Mouse (Mus musculus): Measurements from ENCODE around the gene Fndc3a. TPM values are rescaled to one million over a fixed set of nuclear protein-coding genes. Genes with fewer than 3 reads are reported as not detected.
A peak's percentile ranks its signal among the peaks of the same experiment; 100 is the strongest.

Fndc3a gene
- polyA plus RNA-seq, 1 experiment from 2014 or later: 55.5 TPM

DNA sequence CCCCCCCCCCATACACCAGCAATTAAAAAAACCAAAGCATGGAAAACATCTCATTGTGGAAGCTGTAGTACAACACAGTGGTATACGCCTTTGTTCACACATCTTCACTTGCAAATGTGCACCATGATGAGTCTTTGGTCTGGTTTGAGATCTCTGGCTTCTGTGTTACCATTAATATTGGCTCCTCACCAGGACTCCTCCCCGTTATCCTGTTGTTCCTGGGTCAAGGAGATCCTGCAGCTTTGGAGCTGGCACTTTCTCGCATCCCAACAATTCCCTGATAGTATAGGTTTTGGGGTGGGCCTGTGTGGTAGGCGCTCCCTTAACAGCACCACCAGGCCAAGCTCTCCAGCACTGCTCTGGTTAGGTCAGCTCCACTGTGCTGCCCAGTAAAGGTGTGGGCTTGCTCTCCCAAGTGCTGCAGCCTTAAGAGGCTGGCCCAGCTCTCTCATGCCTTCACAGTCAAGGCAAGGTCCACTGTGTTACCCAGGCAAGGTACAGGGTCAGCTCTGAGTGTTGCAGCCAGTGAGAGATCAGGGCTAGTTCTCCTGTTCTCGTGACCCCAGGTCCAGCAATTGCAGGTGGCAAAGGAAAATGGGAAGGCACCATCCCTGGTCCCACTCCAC is 173.3 kb downstream of the Fndc3a start:
- no peak overlapping the region for H3K9ac ChIP-seq (ENCODE audit: low read depth, low read length)
- 0 out of 2 replicates have a peak, but pooled peaks cover 4% of the 10 kb centered on the region for H3K4me1 ChIP-seq (ENCODE audit: control insufficient read depth, insufficient read depth, low read length)
- ATAC-seq (ENCODE audit: low FRiP score, low TSS enrichment): no peak
- H3K36me3 ChIP-seq (ENCODE audit: control insufficient read depth, insufficient read depth, low read length): peaks cover 26% of the 10 kb centered on the region
- no peak overlapping the region for H3K27ac ChIP-seq (ENCODE audit: low read depth, low read length)
- peaks cover 14% of the 10 kb centered on the region for H3K27me3 ChIP-seq (ENCODE audit: control insufficient read depth, insufficient read depth, low read length)
- H3K4me2 ChIP-seq (replicated peaks; ENCODE audit: low read depth, low read length): no peak overlapping the region
- no peaks in the 10 kb centered on the region for H3K9me3 ChIP-seq (ENCODE audit: control insufficient read depth, low read length)
- H3K4me3 ChIP-seq (ENCODE audit: low read length): no peak overlapping the region
- WGBS: 91% methylated on average over 5 of the region's 5 CpGs

DNA sequence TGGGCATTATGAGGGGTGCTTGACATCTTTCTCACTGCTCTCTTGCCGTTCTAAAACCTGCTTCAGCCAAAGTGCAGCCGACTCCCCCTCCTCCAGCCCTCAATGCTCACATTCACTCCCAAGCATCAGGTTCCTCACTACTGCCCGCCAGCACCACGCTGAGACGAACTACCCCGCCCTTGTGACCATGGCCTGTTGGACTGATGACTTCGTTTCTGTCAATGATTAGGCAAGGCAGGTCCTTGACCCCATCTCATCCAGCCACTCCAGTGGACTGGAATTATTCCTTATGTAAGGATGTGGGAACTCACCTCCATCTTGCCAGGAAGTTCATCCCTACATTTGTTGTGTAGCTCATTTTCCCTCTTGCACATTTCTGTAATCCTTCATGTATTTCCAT is 175.9 kb downstream of the Fndc3a start:
- no peak overlapping the region for H3K4me3 ChIP-seq (ENCODE audit: low read length)
- ATAC-seq (ENCODE audit: low FRiP score, low TSS enrichment): peak; percentile 33; the same call in 1 of the 2 replicates
- H3K36me3 ChIP-seq (ENCODE audit: control insufficient read depth, insufficient read depth, low read length): peaks cover 5% of the 10 kb centered on the region
- H3K27ac ChIP-seq (ENCODE audit: low read depth, low read length): no peak overlapping the region
- H3K9ac ChIP-seq (ENCODE audit: low read depth, low read length): no peak overlapping the region
- 0 out of 2 replicates have a peak, but pooled peaks cover 4% of the 10 kb centered on the region for H3K4me1 ChIP-seq (ENCODE audit: control insufficient read depth, insufficient read depth, low read length)
- no peaks in the 10 kb centered on the region for H3K9me3 ChIP-seq (ENCODE audit: control insufficient read depth, low read length)
- no peak overlapping the region for H3K4me2 ChIP-seq (replicated peaks; ENCODE audit: low read depth, low read length)
- peaks cover 17% of the 10 kb centered on the region for H3K27me3 ChIP-seq (ENCODE audit: control insufficient read depth, insufficient read depth, low read length)
- 55% methylated on average over 7 of the region's 7 CpGs for WGBS

DNA sequence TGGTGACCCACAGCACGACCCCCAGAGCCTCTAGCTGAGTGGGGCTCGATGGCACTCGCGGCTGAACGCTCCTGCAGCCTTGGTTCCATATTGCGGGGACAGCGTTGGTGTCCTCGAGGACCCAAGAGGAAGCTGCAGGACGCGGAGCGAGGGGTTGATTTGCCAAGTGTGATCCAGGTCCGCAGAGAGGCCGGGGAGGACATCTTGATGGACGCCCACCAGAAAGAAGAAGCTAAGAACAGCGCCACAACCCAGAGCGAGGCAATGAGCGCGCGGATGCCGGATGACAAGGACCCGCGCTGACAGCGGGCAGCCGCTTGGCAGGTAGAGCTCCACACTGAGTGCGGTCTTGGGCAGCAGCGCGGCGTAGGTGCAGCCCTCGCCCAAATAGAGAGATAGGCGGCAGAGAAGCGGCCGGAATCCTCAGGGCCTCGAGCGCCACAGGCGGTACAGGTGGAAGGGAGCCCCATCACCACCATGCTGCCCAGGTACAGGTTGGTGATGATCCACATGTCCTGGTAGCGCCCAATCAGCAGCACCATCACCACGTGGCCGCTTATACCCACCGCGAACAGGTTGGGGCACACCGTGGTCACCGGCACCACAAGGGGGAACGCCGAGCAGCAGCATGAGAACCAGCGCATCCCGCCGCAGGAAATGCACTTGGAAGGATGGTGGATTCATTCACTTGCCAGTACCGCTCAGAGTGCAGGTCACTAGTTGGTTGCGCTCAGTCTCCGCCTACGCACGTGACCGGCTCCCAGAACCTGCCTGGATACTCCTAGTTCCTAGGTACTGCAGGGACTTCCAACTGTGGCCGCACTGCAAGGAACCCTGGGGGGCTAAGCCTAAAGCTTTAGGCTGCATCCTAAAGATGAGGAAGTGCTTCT is 177.5 kb downstream of the Fndc3a start:
- no peak overlapping the region for H3K27ac ChIP-seq (ENCODE audit: low read depth, low read length)
- no peaks in the 10 kb centered on the region for H3K9me3 ChIP-seq (ENCODE audit: control insufficient read depth, low read length)
- H3K4me3 ChIP-seq (ENCODE audit: low read length): peak overlapping the region; percentile 43
- H3K4me1 ChIP-seq (ENCODE audit: control insufficient read depth, insufficient read depth, low read length): 0 out of 2 replicates have a peak, but pooled peaks cover 4% of the 10 kb centered on the region
- peaks cover 5% of the 10 kb centered on the region for H3K36me3 ChIP-seq (ENCODE audit: control insufficient read depth, insufficient read depth, low read length)
- WGBS: 3% methylated on average over 54 of the region's 54 CpGs
- ATAC-seq (ENCODE audit: low FRiP score, low TSS enrichment): peak; percentile 81
- H3K4me2 ChIP-seq (replicated peaks; ENCODE audit: low read depth, low read length): peak overlapping the region; percentile 90
- H3K9ac ChIP-seq (ENCODE audit: low read depth, low read length): 0 out of 2 replicates have a peak overlapping the region, but pooled peaks have one; percentile 28
- peaks cover 17% of the 10 kb centered on the region for H3K27me3 ChIP-seq (ENCODE audit: control insufficient read depth, insufficient read depth, low read length)

DNA sequence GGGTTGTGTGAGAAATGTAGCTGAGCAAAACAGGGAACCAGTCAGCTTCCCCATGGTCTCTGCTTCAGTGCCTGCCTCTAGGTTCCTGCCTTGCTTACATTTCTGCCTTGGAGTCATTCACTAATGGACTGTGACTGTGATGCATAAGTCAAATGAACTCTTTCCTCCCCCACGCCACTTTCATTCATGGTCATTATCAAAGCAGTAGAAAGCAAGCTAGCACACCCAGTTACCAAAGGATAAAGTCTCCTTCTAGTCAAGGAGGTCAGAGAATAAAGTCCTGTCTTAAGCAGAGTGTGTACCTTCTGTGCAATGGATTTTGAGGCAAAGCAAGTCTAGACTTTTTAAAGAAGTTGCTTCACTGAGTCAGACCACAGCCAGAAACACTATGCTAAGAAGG is 182.7 kb downstream of the Fndc3a start:
- Histone ChIP-seq H3K4me2 (replicated peaks; ENCODE audit: low read depth, low read length) (no peak overlapping the region), H3K27ac (ENCODE audit: low read depth, low read length) (no peak overlapping the region), H3K9ac (ENCODE audit: low read depth, low read length) (no peak overlapping the region), H3K4me1 (ENCODE audit: control insufficient read depth, insufficient read depth, low read length) (0 out of 2 replicates have a peak, but pooled peaks cover 4% of the 10 kb centered on the region), H3K9me3 (ENCODE audit: control insufficient read depth, low read length) (no peaks in the 10 kb centered on the region), H3K27me3 (ENCODE audit: control insufficient read depth, insufficient read depth, low read length) (peaks cover 10% of the 10 kb centered on the region), H3K4me3 (ENCODE audit: low read length) (no peak overlapping the region), H3K36me3 (ENCODE audit: control insufficient read depth, insufficient read depth, low read length) (no peaks in the 10 kb centered on the region)
- no peak for ATAC-seq (ENCODE audit: low FRiP score, low TSS enrichment)
- 32% methylated on average over 1 of the region's 1 CpGs for WGBS

DNA sequence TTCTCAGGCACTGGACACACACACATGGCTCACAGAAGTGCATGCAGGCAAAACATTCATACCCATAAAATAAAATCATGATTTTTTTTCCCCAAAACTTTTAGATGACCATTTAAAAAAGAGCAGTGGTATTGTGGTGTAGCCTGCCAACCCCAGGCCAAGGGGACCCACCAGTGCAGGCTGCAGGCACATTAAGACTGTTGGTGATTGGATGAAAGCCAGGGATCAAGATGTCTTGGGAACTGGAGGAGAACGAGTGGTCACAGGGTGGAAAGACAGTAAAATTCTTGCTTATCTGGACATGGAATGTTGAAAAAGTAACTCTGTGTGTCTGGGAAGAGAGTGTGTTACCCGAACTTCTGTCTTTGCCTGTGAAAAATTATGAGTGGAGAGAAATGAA is 190.2 kb downstream of the Fndc3a start:
- Histone ChIP-seq H3K4me2 (replicated peaks; ENCODE audit: low read depth, low read length) (no peak overlapping the region), H3K4me3 (ENCODE audit: low read length) (no peak overlapping the region)
- WGBS: 49% methylated on average over 2 of the region's 2 CpGs

DNA sequence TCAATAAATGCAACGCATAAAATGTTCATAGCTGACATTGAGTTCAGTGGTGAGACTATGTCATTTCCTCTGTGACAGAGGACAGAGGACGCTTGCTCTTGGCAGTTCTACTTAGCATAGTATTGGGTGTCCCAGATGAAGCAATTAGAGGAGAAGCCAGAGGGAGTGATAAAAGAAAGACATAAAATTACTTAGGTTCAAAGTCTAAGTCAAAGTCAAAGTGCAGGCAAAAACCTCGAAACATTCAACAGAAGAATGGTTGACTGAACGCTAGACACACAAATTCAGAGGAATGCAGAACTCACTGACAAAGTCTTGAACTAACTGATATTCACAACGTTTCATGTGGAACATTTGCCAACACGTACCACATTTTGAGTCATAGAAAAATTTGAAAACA is 191.0 kb downstream of the Fndc3a start:
- H3K9ac ChIP-seq (ENCODE audit: low read depth, low read length): no peak overlapping the region
- no peak for ATAC-seq (ENCODE audit: low FRiP score, low TSS enrichment)
- no peak overlapping the region for H3K27ac ChIP-seq (ENCODE audit: low read depth, low read length)
- H3K4me3 ChIP-seq (ENCODE audit: low read length): no peak overlapping the region
- no peaks in the 10 kb centered on the region for H3K4me1 ChIP-seq (ENCODE audit: control insufficient read depth, insufficient read depth, low read length)
- H3K9me3 ChIP-seq (ENCODE audit: control insufficient read depth, low read length): no peaks in the 10 kb centered on the region
- H3K27me3 ChIP-seq (ENCODE audit: control insufficient read depth, insufficient read depth, low read length): no peaks in the 10 kb centered on the region
- H3K4me2 ChIP-seq (replicated peaks; ENCODE audit: low read depth, low read length): no peak overlapping the region
- no peaks in the 10 kb centered on the region for H3K36me3 ChIP-seq (ENCODE audit: control insufficient read depth, insufficient read depth, low read length)
- 67% methylated on average over 6 of the region's 6 CpGs for WGBS

More for the DNA sequence above, 190.2 kb downstream of the Fndc3a start:
- no peak overlapping the region for H3K27ac ChIP-seq (ENCODE audit: low read depth, low read length)
- ATAC-seq (ENCODE audit: low FRiP score, low TSS enrichment): no peak
- no peaks in the 10 kb centered on the region for H3K36me3 ChIP-seq (ENCODE audit: control insufficient read depth, insufficient read depth, low read length)
- H3K9me3 ChIP-seq (ENCODE audit: control insufficient read depth, low read length): no peaks in the 10 kb centered on the region
- no peaks in the 10 kb centered on the region for H3K4me1 ChIP-seq (ENCODE audit: control insufficient read depth, insufficient read depth, low read length)
- H3K27me3 ChIP-seq (ENCODE audit: control insufficient read depth, insufficient read depth, low read length): no peaks in the 10 kb centered on the region
- H3K9ac ChIP-seq (ENCODE audit: low read depth, low read length): no peak overlapping the region

DNA sequence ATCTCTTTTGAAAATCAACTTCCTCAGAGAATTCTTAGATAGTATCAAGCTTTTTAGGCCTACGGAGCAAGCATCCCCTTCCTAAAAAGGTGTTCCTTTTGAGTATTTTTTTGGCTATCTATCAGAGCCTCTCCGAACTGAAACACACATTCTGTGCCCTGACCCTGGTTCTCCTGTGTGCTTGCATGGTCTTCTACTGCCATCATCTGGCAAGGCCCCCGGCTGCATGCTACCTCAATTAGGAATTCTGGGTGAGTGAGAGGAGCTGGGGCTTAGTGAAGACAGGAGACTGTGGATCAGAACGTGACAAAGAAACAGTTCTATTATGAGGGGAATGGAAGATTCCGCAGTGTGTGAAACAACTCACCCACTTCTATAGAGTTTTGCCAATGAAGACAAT is 193.4 kb downstream of the Fndc3a start:
- H3K4me1 ChIP-seq (ENCODE audit: control insufficient read depth, insufficient read depth, low read length): no peaks in the 10 kb centered on the region
- H3K4me2 ChIP-seq (replicated peaks; ENCODE audit: low read depth, low read length): no peak overlapping the region
- no peak overlapping the region for H3K9ac ChIP-seq (ENCODE audit: low read depth, low read length)
- ATAC-seq (ENCODE audit: low FRiP score, low TSS enrichment): no peak; the same call in 1 of the 2 replicates
- no peak overlapping the region for H3K27ac ChIP-seq (ENCODE audit: low read depth, low read length)
- no peak overlapping the region for H3K4me3 ChIP-seq (ENCODE audit: low read length)
- no peaks in the 10 kb centered on the region for H3K9me3 ChIP-seq (ENCODE audit: control insufficient read depth, low read length)
- 26% methylated on average over 5 of the region's 5 CpGs for WGBS
- no peaks in the 10 kb centered on the region for H3K36me3 ChIP-seq (ENCODE audit: control insufficient read depth, insufficient read depth, low read length)
- no peaks in the 10 kb centered on the region for H3K27me3 ChIP-seq (ENCODE audit: control insufficient read depth, insufficient read depth, low read length)

DNA sequence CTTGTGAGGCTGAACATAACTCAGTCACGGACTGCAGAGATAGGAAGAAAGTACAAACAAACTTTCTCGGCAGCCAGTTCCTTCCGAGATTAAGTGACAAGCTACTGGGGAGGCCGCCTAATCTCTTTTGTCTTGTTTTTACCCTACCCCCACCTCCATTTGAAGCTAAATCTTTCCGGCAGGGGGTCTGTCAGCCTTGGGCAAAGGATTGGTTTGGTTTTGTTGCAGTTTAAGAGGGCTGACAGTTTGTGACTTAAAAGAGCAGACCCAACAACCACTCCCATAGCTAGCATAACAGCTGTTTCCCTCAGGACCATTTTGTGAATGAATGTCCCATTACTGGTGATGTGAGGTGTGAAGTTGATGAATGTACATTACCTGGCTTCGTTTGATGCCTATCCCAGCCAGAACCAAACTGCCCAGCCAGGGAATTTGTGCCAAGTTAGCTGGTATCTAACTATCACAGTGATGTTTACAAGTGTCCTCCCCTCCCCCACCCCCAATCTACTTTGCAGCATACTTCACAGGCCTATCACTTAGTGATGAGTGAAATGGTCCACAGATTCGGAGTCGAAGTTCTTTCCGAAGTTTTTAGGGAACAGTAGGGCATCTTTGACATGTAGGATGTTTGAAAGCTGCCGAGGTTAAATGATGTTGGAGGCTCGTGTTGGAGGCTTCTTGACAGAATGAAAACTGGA is 202.9 kb downstream of the Fndc3a start:
- no peak overlapping the region for H3K27ac ChIP-seq (ENCODE audit: low read depth, low read length)
- no peaks in the 10 kb centered on the region for H3K9me3 ChIP-seq (ENCODE audit: control insufficient read depth, low read length)
- H3K36me3 ChIP-seq (ENCODE audit: control insufficient read depth, insufficient read depth, low read length): no peaks in the 10 kb centered on the region
- H3K4me3 ChIP-seq (ENCODE audit: low read length): peak overlapping the region; percentile 31
- ATAC-seq (ENCODE audit: low FRiP score, low TSS enrichment): 0 out of 2 replicates have a peak, but pooled peaks have one; percentile 29
- 20% methylated on average over 11 of the region's 11 CpGs for WGBS
- H3K4me1 ChIP-seq (ENCODE audit: control insufficient read depth, insufficient read depth, low read length): no peaks in the 10 kb centered on the region
- no peaks in the 10 kb centered on the region for H3K27me3 ChIP-seq (ENCODE audit: control insufficient read depth, insufficient read depth, low read length)
- peak overlapping the region; percentile 63 for H3K4me2 ChIP-seq (replicated peaks; ENCODE audit: low read depth, low read length)
- peak overlapping the region; percentile 50; the same call in 1 of the 2 replicates for H3K9ac ChIP-seq (ENCODE audit: low read depth, low read length)

Measured in kidney, embryonic 14.5 days (tissue).